Mouse (Mus musculus) ES-Bruce4 (cell line): Measurements from ENCODE around the gene Tfap2a.

Experiments used
- CTCF ChIP-seq: IDR thresholded peaks from one replicate; pipeline ENCODE4 v1.8.1; 2011; ENCODE audit warnings: low read depth, low read length
- EP300 ChIP-seq: IDR thresholded peaks from 2 replicates; pipeline ENCODE4 v1.6.1; 2011; ENCODE audit warnings: low read depth, low read length; ENCODE audit not compliant: insufficient read depth

DNA sequence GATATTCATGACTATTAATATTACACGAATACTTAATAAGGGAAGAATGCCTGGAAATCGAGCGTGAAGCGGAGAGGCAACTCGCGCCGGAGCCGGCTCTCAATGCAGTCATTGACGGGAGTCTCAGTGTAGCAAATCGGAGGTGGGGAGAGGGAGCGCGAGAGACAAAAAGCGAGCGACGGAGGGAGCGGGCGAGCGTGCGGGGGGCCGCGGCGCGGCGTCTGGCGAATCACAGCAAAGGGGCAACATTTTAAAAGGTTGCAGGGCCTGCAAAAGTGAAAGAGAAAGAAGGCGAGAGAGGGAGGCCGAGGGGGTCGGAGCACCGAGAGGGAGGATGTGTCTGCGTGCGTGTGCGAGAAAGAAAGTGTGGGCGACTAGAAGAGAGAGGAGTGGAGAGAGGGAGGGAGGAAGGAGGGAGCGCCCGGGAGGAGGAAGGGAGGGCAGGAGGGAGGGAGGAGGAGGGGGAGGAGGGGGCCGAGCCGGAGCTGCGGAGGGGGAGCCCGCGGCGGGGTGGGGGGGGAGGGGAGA, 7.5 kb downstream of the Tfap2a start:
- TF ChIP-seq CTCF, result no peak
- no peak for TF ChIP-seq EP300
